Mouse (Mus musculus) liver, embryonic 14.5 days (tissue): ENCODE data around the gene Apob.

Experiments used
- CTCF ChIP-seq: IDR thresholded peaks from 2 replicates; pipeline ENCODE4 v1.5.1; 2016; ENCODE audit warnings: antibody characterized with exemption, low read depth, control low read depth
- EP300 ChIP-seq: IDR thresholded peaks from 2 replicates; pipeline ENCODE4 v1.6.1; 2016; ENCODE audit warnings: antibody characterized with exemption, low read depth

GRCm38 (mm10) chr12:7977466-7978189, at the start of gene Apob:
- TF ChIP-seq CTCF (no peak), EP300 (no peak)
